Mouse (Mus musculus) megakaryocyte progenitor cell, adult 5-6 weeks (primary cell): ENCODE measurements around the gene Mustn1. TPM values are rescaled to one million over a fixed set of nuclear protein-coding genes. Genes with fewer than 3 reads are reported as not detected.

Source experiments
- ATAC-seq: replicated peaks from 2 replicates; pipeline ENCODE4 v1.8.0; 2016; ENCODE audit warnings: mild to moderate bottlenecking, moderate TSS enrichment, inconsistent platforms; ENCODE audit not compliant: poor library complexity
- total RNA-seq, 2 experiments: library from RNA; stranded (forward) in 1 of 2; stranded (reverse) in 1 of 2; fragments of 157-497, 149-512 nt in 1 of 2; fragments of 200-1000 nt in 1 of 2; gene quantifications; 2 replicates each; pipeline versions ENCODE4 v1.2.3 to v1.2.4; 2015 to 2017

Mustn1 gene
- total RNA-seq, 2 experiments from 2014 or later, result 0.47 to 0.50 TPM

GRCm38 (mm10) chr14:30930386-30930785 lies 51.4 kb downstream of the Mustn1 start:
- no peak for ATAC-seq

Other genes with a start within 250 kb of the Mustn1 start
- gene Rft1, start 224.8 kb upstream of the Mustn1 start, total RNA-seq (2015), result 12.3 and 12.7 TPM in 2 replicates
- 13.0 and 16.5 TPM in 2 replicates for gene Rft1, start 224.8 kb upstream of the Mustn1 start, total RNA-seq (2017)
- gene Sfmbt1, start 164.4 kb upstream of the Mustn1 start, total RNA-seq (2015), result 11.1 and 12.1 TPM in 2 replicates
- 6.9 and 9.6 TPM in 2 replicates for gene Sfmbt1, start 164.4 kb upstream of the Mustn1 start, total RNA-seq (2017)
- 7.1 and 10.9 TPM in 2 replicates for gene Tmem110, start 53.6 kb upstream of the Mustn1 start, total RNA-seq (2015)
- gene Tmem110, start 53.6 kb upstream of the Mustn1 start, total RNA-seq (2017), result 6.4 and 9.8 TPM in 2 replicates
- not detected in 2 replicates for gene Itih4, start 7.3 kb downstream of the Mustn1 start, total RNA-seq (2015)
- gene Itih4, start 7.3 kb downstream of the Mustn1 start, total RNA-seq (2017), result not detected in 2 replicates
- not detected in 2 replicates for gene Itih3, start 44.6 kb downstream of the Mustn1 start, total RNA-seq (2015)
- not detected in 2 replicates for gene Itih3, start 44.6 kb downstream of the Mustn1 start, total RNA-seq (2017)
- gene Itih1, start 64.1 kb downstream of the Mustn1 start, total RNA-seq (2015), result not detected in 2 replicates
- not detected in 2 replicates for gene Itih1, start 64.1 kb downstream of the Mustn1 start, total RNA-seq (2017)
- gene Nek4, start 72.2 kb downstream of the Mustn1 start, total RNA-seq (2015), result 8.5 and 8.8 TPM in 2 replicates
- gene Nek4, start 72.2 kb downstream of the Mustn1 start, total RNA-seq (2017), result 12.2 and 13.8 TPM in 2 replicates
- gene Glt8d1, start 122.2 kb downstream of the Mustn1 start, total RNA-seq (2015), result 54.2 and 64.4 TPM in 2 replicates
- 29.2 and 37.7 TPM in 2 replicates for gene Glt8d1, start 122.2 kb downstream of the Mustn1 start, total RNA-seq (2017)
- 257 and 280 TPM in 2 replicates for gene Spcs1, start 122.5 kb downstream of the Mustn1 start, total RNA-seq (2015)
- gene Spcs1, start 122.5 kb downstream of the Mustn1 start, total RNA-seq (2017), result 105 TPM in 2 replicates
- 75.4 and 82.4 TPM in 2 replicates for gene Pbrm1, start 139.9 kb downstream of the Mustn1 start, total RNA-seq (2015)
- 52.3 and 80.5 TPM in 2 replicates for gene Pbrm1, start 139.9 kb downstream of the Mustn1 start, total RNA-seq (2017)
- gene Gnl3, start 140.0 kb downstream of the Mustn1 start, total RNA-seq (2015), result 365 and 481 TPM in 2 replicates
- 301 and 405 TPM in 2 replicates for gene Gnl3, start 140.0 kb downstream of the Mustn1 start, total RNA-seq (2017)
- gene Smim4, start 249.8 kb downstream of the Mustn1 start, total RNA-seq (2015), result 93.8 and 125 TPM in 2 replicates
- gene Smim4, start 249.8 kb downstream of the Mustn1 start, total RNA-seq (2017), result 45.3 and 89.8 TPM in 2 replicates